Mouse (Mus musculus): Measurements from ENCODE around the gene Akt1s1. TPM values are rescaled to one million over a fixed set of nuclear protein-coding genes. Genes with fewer than 3 reads are reported as not detected.

The Akt1s1 gene
- total and polyA plus RNA-seq, 3 experiments = 9.5 to 24.2 (median 23.3) TPM

- no peak overlapping the region for H3K4me3 ChIP-seq (replicated peaks in 1 of 3; ENCODE audit: low read depth in 2 of 3, low read length in 2 of 3, poor library complexity in 1 of 3)
- no peak overlapping the region for H3K9ac ChIP-seq (ENCODE audit: insufficient read depth, low read depth)
- dilution Hi-C loops (cut with MboI; ENCODE audit: extremely low pct_ligation_motif_present, extremely low pct_unique_long_range_greater_than_20kb, low sequenced_read_pairs) (no loop called here), in situ Hi-C loops (cut with MboI; ENCODE audit: low pct_ligation_motif_present, low pct_unique_long_range_greater_than_20kb, low sequenced_read_pairs) (no loop called here)
- peaks cover 26 to 67% of the 10 kb centered on the region in 2 experiments for H3K4me1 ChIP-seq (ENCODE audit: control insufficient read depth in 1 of 2, insufficient read depth in 2 of 2)
- H3K36me3 ChIP-seq (replicated peaks in 1 of 2; ENCODE audit: control insufficient read depth in 1 of 2, insufficient read depth in 1 of 2, low read length in 1 of 2) = peaks cover 6 to 65% of the 10 kb centered on the region in 2 experiments
- H3K79me2 ChIP-seq (replicated peaks; ENCODE audit: control insufficient read depth, extremely low read depth, insufficient read depth, poor library complexity, severe bottlenecking) = peaks cover 97% of the 10 kb centered on the region
- H3K4me2 ChIP-seq (ENCODE audit: insufficient read depth, low read depth, poor library complexity, severe bottlenecking) = peak overlapping the region; percentile 12; the same call in 1 of the 2 replicates
- no peak overlapping the region for H3K27ac ChIP-seq (ENCODE audit: insufficient read depth, low read depth)
- H3K9me3 ChIP-seq (replicated peaks; ENCODE audit: low read length) = no peaks in the 10 kb centered on the region
- H3K27me3 ChIP-seq (replicated peaks) = no peaks in the 10 kb centered on the region
- no peak for DNase-seq (ENCODE audit: extremely low read depth)
- TF ChIP-seq EP300 (IDR thresholded peaks at IDR 0.05; ENCODE audit: low read length) (no peak), NRF1 (IDR thresholded peaks at IDR 0.05; ENCODE audit: low read depth, low read length) (no peak), CHD2 (IDR thresholded peaks at IDR 0.05; ENCODE audit: low read length) (no peak), CTCF (conservative IDR thresholded peaks at IDR 0.05 in 1 of 2, IDR thresholded peaks at IDR 0.05 in 1 of 2; ENCODE audit: low read depth in 2 of 2, low read length in 2 of 2) (peak in 1 of 2 experiments; percentile 44; a peak in 2 of 4 replicates), POLR2AphosphoS2 (IDR thresholded peaks at IDR 0.05; ENCODE audit: low read depth, low read length) (no peak)
Observed at GRCm38 (mm10) chr7:44821666-44822448, 26.9 kb upstream of the Akt1s1 start.

GRCm38 (mm10) chr7:44823409-44823808, 25.4 kb upstream of the Akt1s1 start:
- DNase-seq (ENCODE audit: extremely low read depth) = no peak
- Histone ChIP-seq H3K9me3 (replicated peaks; ENCODE audit: low read length) (no peaks in the 10 kb centered on the region), H3K27me3 (replicated peaks) (no peaks in the 10 kb centered on the region), H3K36me3 (replicated peaks in 1 of 2; ENCODE audit: control insufficient read depth in 1 of 2, insufficient read depth in 1 of 2, low read length in 1 of 2) (peaks cover 20 to 78% of the 10 kb centered on the region in 2 experiments), H3K4me2 (ENCODE audit: insufficient read depth, low read depth, poor library complexity, severe bottlenecking) (0 out of 2 replicates have a peak overlapping the region, but pooled peaks have one; percentile 2), H3K4me3 (replicated peaks in 1 of 3; ENCODE audit: low read depth in 2 of 3, low read length in 2 of 3, poor library complexity in 1 of 3) (no peak overlapping the region), H3K9ac (ENCODE audit: insufficient read depth, low read depth) (no peak overlapping the region; the same call in 1 of the 2 replicates), H3K4me1 (ENCODE audit: control insufficient read depth in 1 of 2, insufficient read depth in 2 of 2) (peaks cover 26 to 83% of the 10 kb centered on the region in 2 experiments), H3K79me2 (replicated peaks; ENCODE audit: control insufficient read depth, extremely low read depth, insufficient read depth, poor library complexity, severe bottlenecking) (peaks cover 97% of the 10 kb centered on the region), H3K27ac (ENCODE audit: insufficient read depth, low read depth) (peak overlapping the region; percentile 29; the same call in 1 of the 2 replicates)
- TF ChIP-seq ZMIZ1 (IDR thresholded peaks at IDR 0.05; ENCODE audit: low read depth, low read length) (0 out of 2 replicates have a peak, but pooled peaks have one; percentile 31), RAD21 (IDR thresholded peaks at IDR 0.05; ENCODE audit: low read depth, low read length) (no peak)
- in situ Hi-C loops (cut with MboI; ENCODE audit: low pct_ligation_motif_present, low pct_unique_long_range_greater_than_20kb, low sequenced_read_pairs) = no loop called here
- dilution Hi-C loops (cut with MboI; ENCODE audit: extremely low pct_ligation_motif_present, extremely low pct_unique_long_range_greater_than_20kb, low sequenced_read_pairs) = no loop called here

- in situ Hi-C loops (cut with MboI; ENCODE audit: low pct_ligation_motif_present, low pct_unique_long_range_greater_than_20kb, low sequenced_read_pairs) = no loop called here
- Histone ChIP-seq H3K9me3 (replicated peaks; ENCODE audit: low read length) (no peaks in the 10 kb centered on the region), H3K36me3 (replicated peaks in 1 of 2; ENCODE audit: control insufficient read depth in 1 of 2, insufficient read depth in 1 of 2, low read length in 1 of 2) (peaks cover 34 to 85% of the 10 kb centered on the region in 2 experiments), H3K9ac (ENCODE audit: insufficient read depth, low read depth) (no peak overlapping the region), H3K4me2 (ENCODE audit: insufficient read depth, low read depth, poor library complexity, severe bottlenecking) (no peak overlapping the region; the same call in 1 of the 2 replicates), H3K4me1 (ENCODE audit: control insufficient read depth in 1 of 2, insufficient read depth in 2 of 2) (peaks cover 37 to 93% of the 10 kb centered on the region in 2 experiments), H3K27ac (ENCODE audit: insufficient read depth, low read depth) (peak overlapping the region; percentile 30; the same call in 1 of the 2 replicates), H3K79me2 (replicated peaks; ENCODE audit: control insufficient read depth, extremely low read depth, insufficient read depth, poor library complexity, severe bottlenecking) (peaks cover 97% of the 10 kb centered on the region), H3K4me3 (replicated peaks in 1 of 3; ENCODE audit: low read depth in 2 of 3, low read length in 2 of 3, poor library complexity in 1 of 3) (no peak overlapping the region), H3K27me3 (replicated peaks) (no peaks in the 10 kb centered on the region)
- DNase-seq (ENCODE audit: extremely low read depth) = peak; percentile 81
- no peak for TF ChIP-seq CHD2 (IDR thresholded peaks at IDR 0.05; ENCODE audit: low read length)
- 0 out of 2 replicates have a peak, but pooled peaks have one; percentile 20 for TF ChIP-seq MYC (IDR thresholded peaks at IDR 0.05; ENCODE audit: low read depth, low read length)
- no peak for TF ChIP-seq MAFK (IDR thresholded peaks at IDR 0.05; ENCODE audit: insufficient replicate concordance, low read length)
- TF ChIP-seq RAD21 (IDR thresholded peaks at IDR 0.05; ENCODE audit: low read depth, low read length) = peak; percentile 62
- no peak for TF ChIP-seq NELFE (IDR thresholded peaks at IDR 0.05; ENCODE audit: low read depth, low read length)
- peak; percentile 58 for TF ChIP-seq SMC3 (IDR thresholded peaks at IDR 0.05; ENCODE audit: low read depth, low read length)
- peak; percentile 74 to 89 for TF ChIP-seq CTCF (conservative IDR thresholded peaks at IDR 0.05 in 1 of 2, IDR thresholded peaks at IDR 0.05 in 1 of 2; ENCODE audit: low read depth in 2 of 2, low read length in 2 of 2)
- peak; percentile 34; the same call in 1 of the 2 replicates for TF ChIP-seq POLR2A (IDR thresholded peaks at IDR 0.05; ENCODE audit: low read depth, low read length)
- no peak for TF ChIP-seq ZNF384 (IDR thresholded peaks at IDR 0.05; ENCODE audit: low read depth, low read length)
- TF ChIP-seq MXI1 (IDR thresholded peaks at IDR 0.05; ENCODE audit: low read depth, low read length) = peak; percentile 49; the same call in 1 of the 2 replicates
- TF ChIP-seq CHD1 (IDR thresholded peaks at IDR 0.05; ENCODE audit: low read depth, low read length) = no peak
- dilution Hi-C loops (cut with MboI; ENCODE audit: extremely low pct_ligation_motif_present, extremely low pct_unique_long_range_greater_than_20kb, low sequenced_read_pairs) = no loop called here
Observed at GRCm38 (mm10) chr7:44824872-44825271, 23.9 kb upstream of the Akt1s1 start.

Measured in CH12.LX (cell line).